Mouse (Mus musculus) heart, postnatal 36 days (tissue): Measurements from ENCODE around the gene Bach2. TPM values are rescaled to one million over a fixed set of nuclear protein-coding genes. Genes with fewer than 3 reads are reported as not detected.

Experiments used
- DNase-seq, 2 experiments: peaks; one replicate each; pipeline ENCODE4 v3.0.0; 2021 to 2022
- intact Hi-C: fragments of 180-260 bp; cut with DNase I; formaldehyde crosslinking; loops from one replicate; pipeline ENCODE4 v1.15.1; 2025
- total RNA-seq, 2 experiments: library from RNA; stranded (reverse); gene quantifications; 2 replicates each; pipeline ENCODE4 v1.2.3; 2021

Gene Bach2
- total RNA-seq, 2 experiments from 2014 or later: 5.4 to 6.4 TPM

GRCm38 (mm10) chr4:32280401-32280800 is 41.8 kb downstream of the Bach2 start:
- intact Hi-C loops: no loop called here
- no peak for DNase-seq

DNA sequence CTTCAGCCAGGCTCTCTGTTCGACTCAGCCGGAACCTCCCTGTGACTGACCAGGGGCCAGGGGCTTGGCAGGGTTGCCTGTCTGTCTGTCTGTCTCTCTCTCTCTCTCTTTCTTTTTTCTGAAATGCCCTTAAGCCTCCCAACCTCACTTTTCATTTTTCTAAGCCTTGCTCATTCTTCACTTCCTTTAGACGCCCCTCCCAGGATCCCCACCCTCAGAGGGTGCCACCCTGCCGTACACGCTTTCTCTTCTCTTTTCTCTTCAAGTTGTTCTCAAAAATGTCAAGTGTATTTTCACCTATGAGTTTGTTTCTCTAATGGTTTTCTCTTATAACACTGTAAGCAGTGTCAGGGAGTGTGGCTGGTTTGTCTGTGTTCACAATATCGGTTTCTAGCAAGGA is 42.7 kb downstream of the Bach2 start:
- intact Hi-C loops: no loop called here

DNA sequence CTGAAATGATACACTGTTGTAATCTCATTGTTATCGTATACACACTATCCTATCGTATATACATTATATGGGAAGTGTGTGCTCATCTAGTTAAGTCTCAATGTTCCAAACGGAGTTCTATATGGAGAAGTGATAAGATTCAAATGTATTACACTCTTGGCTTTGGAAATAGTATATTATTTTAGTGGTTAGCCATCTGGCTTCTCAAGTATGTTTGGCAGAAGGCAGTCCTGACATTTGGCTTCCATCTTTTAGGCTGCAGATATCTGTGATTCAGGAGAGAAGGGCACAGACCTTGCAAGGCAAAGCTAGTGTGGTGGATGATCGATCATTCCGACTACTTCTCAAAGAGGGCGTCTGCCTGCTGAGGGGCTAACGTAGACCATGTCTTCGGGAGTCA is 47.8 kb downstream of the Bach2 start:
- no peak for DNase-seq
- intact Hi-C loops: loop anchor here (5.0 kb wide), 1 partner anchor 66 kb away; no protein-coding TSS in a partner anchor

More for the DNA sequence above, 42.7 kb downstream of the Bach2 start:
- DNase-seq: no peak

- peak; percentile 56 for DNase-seq
- intact Hi-C loops: loop anchor here (1.0 to 5.0 kb wide), 4 partner anchors 37 to 101 kb away; no protein-coding TSS in a partner anchor
Observed at GRCm38 (mm10) chr4:32288036-32288860, 49.6 kb downstream of the Bach2 start.

- no peak for DNase-seq
- intact Hi-C loops: loop anchor here (2.0 to 5.0 kb wide), 3 partner anchors 39 to 99 kb away; no protein-coding TSS in a partner anchor
Observed at GRCm38 (mm10) chr4:32289845-32290244, 51.2 kb downstream of the Bach2 start.

DNA sequence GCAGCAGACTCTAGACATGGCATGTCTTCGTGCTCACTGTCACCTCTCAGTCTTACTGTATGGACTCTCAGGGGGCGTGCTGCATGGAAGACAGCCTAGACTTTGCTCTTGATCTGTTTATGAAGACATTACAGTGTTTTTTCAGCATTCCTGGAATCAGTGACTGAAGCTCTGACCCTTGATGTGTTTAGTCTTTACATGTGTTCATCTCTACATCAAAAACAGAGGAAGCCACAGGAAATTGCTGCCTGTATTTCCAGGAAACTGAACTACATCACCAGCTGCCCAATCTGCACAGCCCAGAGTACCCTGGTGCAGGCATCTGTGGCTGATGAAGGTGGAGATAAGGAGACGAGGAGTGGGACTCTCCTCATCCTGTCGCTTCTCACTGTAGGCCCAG is 52.8 kb downstream of the Bach2 start:
- no peak for DNase-seq
- intact Hi-C loops: no loop called here

GRCm38 (mm10) chr4:32293686-32294265 is 55.2 kb downstream of the Bach2 start:
- DNase-seq: no peak
- intact Hi-C loops: no loop called here

DNA sequence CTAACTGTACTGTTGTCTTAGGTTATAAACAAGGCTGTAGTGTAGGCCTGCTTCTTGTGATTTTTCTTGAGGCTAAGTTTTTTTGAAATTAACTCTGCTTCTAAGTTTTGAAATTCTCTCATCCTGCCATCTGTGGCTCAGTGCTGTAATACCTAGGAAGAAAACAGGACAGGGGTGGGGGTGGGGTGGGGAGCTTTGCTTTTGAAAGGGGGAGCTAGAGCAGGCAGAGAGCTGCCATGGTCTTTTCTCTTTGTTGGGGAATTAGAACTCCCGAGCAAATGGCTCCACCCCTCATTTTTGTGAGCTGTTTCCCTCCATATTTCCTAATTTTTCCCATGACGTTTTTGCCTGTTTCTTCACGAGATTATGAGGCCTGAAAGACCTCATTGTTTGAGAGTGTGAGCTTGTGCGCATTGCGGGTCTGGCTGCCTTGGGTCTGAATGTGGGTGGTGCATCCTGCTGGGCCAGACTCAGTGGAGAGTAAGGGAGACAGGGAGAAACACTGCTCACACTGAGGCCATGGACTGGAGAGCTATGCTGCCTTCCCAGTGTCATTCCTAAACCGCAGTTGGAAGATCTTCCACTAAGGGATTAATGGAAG is 58.6 kb downstream of the Bach2 start:
- DNase-seq: no peak

DNA sequence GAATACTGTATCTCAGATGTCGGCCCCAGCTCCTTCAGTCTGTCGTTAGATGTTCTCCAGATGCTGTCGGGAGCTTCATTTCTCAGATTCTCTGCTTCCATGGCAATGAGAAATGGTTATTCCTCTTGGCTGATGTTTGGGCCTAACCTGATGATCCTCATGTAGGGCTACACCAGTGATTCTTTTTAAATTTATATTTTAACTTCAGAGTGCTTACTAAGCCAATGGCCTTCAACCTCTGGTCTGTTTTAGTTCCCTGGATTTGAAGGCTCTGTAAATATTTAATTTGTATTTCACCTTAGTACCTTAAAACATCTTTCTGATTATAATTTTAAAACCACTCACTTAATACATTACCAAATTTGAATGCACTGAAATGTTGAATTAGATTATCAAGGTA is 60.6 kb downstream of the Bach2 start:
- DNase-seq: no peak
- intact Hi-C loops: no loop called here

More for the DNA sequence above, 58.6 kb downstream of the Bach2 start:
- intact Hi-C loops: no loop called here

- intact Hi-C loops: loop anchor here (5.0 kb wide), 1 partner anchor 48 kb away; no protein-coding TSS in a partner anchor
- DNase-seq: no peak
Observed at GRCm38 (mm10) chr4:32299970-32300369, 61.4 kb downstream of the Bach2 start.

- intact Hi-C loops: loop anchor here (2.0 to 5.0 kb wide), 2 partner anchors 50 to 206 kb away; no protein-coding TSS in a partner anchor
- DNase-seq: no peak
Observed at GRCm38 (mm10) chr4:32302668-32303067, 64.1 kb downstream of the Bach2 start.

DNA sequence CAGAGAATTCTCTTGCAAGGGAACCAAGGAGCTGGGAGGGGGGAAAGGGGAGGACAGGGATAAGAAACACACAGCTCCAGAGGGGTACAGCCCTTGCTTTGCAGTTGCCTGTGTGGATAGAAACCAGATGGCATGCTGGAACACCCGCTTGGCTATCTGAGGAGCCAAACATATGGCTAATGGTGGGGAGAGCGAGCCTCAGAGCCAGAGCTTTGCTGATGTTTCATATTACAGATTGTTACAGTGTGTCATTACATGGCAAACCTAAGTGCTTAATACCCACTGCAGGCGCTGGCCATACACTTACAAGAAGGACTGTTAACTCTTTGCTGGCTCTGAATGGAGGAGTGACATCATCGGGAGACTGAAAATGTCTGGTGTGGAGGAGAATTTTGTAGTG is 64.5 kb downstream of the Bach2 start:
- DNase-seq: peak in 1 of 2 experiments; percentile 36
- intact Hi-C loops: loop anchor here (2.0 to 5.0 kb wide), 2 partner anchors 51 to 206 kb away; no protein-coding TSS in a partner anchor

DNA sequence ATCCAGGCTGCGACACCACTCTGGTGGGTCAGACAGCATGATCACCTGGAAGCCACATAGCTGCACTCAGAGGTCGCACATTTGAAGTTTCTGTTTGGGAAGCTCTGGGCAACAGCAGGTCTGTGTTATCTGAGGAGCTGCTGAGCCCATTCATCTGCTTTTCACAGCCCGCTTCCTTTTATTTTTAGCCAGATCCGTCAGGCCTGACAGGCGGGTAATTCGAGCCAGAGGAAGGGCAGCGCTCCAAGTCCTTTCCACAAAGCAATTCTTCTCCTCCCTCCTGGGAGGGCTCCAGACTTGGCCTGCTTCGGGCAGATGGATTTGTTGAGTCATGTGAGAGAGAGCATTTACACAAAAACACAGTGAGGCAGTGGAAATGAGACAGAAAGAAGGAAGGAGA is 65.1 kb downstream of the Bach2 start:
- peak; percentile 90 to 91 for DNase-seq
- intact Hi-C loops: loop anchor here (2.0 to 5.0 kb wide), 5 partner anchors 31 to 205 kb away; no protein-coding TSS in a partner anchor

GRCm38 (mm10) chr4:32304221-32304703 is 65.7 kb downstream of the Bach2 start:
- intact Hi-C loops: loop anchor here (2.0 to 5.0 kb wide), 4 partner anchors 31 to 85 kb away; no protein-coding TSS in a partner anchor
- DNase-seq: no peak

- intact Hi-C loops: loop anchor here (2.0 kb wide), 3 partner anchors 30 to 84 kb away; no protein-coding TSS in a partner anchor
- no peak for DNase-seq
Observed at GRCm38 (mm10) chr4:32305036-32305615, 66.5 kb downstream of the Bach2 start.

DNA sequence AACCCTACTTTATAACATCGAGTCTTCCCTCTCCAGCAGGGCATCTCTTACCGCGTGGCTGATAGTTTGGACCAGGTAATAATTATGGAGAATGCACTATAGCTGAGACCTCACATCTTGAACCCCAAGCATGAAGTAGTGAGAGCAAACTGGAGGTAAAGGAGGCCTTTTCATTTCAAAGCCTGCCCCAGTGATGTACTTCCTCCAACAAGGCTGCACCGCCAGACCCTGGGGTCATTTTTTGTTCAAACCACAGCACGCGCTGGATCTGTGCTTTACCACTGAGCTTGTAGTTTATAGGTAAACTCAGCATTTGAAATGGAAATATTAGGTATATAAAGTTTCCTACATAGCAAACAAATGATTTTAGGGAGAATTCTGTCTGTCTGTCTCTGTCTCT is 67.1 kb downstream of the Bach2 start:
- DNase-seq: no peak
- intact Hi-C loops: loop anchor here (2.0 kb wide), 3 partner anchors 29 to 83 kb away; no protein-coding TSS in a partner anchor

DNA sequence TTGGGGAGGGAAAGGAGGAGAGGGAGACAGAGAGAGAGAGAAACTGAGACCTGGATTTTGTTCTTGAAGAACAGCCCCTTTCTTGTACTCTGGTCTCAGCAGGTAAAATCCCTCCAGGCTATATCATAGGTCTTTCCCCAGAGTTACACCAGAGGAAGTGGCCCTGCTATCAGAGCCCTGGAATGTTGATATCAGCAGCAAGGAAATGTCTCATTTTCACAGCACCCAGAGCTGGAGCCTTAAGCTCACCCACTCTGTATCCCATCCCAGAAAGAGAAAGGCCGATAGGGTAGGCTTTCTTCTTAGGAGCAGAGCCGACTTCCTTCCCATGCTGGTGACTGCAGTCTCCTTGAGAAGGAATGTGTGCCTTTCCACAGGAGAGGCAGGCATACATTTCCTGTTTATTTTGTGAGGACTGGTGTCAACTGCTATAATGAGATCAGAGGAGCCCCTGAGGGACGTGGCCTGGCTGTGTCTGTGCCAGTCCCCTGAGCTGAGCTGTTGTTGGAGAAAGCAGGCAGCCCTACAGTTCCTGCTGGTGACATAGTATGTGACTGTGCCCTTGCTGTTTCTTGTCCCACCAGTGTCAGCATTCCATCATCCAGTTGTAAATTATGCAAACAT is 67.7 kb downstream of the Bach2 start:
- no peak for DNase-seq
- intact Hi-C loops: no loop called here

DNA sequence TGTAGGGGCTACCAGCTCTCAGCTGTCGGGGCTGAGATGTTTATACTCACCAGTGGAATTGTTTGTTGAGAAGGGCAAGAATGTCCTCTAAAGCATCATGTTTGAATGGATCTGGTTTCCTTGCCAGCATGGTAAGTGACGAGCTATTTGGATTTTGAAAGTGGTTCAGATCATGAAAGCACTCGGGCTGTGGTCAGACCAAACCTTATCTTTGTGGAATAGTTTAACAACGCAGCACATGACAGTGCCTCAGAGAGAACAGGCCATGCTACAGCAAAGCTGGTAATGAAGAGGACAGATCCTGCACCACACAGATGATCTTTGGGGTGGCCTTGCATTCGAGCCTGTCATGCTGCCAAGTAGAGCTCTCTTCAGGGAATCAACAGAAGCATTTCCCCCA is 68.6 kb downstream of the Bach2 start:
- intact Hi-C loops: no loop called here
- DNase-seq: no peak

DNA sequence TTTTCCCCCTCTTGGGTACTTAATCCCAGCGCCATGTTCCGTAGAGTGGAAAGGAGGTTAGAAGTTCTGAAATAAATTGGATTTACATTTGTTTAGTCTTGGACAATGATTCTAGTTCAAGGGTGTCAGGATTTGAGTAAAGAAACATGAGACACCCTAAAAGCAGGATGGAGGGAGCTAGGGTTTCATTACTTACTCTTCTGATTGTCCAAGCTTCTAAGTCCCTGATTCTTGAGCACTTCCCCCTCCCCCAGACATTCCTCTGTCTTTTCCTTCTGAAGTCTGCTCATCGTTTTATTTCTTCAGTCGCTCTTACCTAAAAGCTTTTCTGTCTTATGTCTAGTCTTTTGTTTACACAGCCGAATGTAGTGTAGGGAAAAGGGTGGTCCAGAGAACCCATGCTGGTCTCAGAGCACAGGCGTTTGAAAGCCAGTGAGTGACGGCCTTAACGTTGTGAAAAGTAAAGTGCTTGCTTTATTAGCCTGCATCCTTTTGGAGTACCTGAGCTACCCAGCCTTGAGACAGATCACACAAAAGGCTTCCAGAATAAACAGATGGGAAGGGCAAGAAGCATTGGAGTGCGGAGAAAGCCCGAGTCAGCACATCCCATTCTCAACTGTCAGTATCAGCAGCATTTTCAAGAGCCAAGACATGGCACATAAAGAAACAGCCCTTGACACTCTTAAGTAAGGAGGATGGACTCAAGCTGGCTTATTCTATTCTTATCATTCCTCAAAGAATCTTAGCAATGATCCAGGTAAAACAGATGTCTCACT is 73.8 kb downstream of the Bach2 start:
- intact Hi-C loops: no loop called here
- DNase-seq: no peak
